Mouse (Mus musculus) hindbrain, embryonic 11.5 days (tissue): ENCODE measurements around the gene Hamp2. TPM values are rescaled to one million over a fixed set of nuclear protein-coding genes. Genes with fewer than 3 reads are reported as not detected.
A peak's percentile ranks its signal among the peaks of the same experiment; 100 is the strongest.

Experiments used
- ATAC-seq: fragments of 200-750 bp; cut with Nextera tagmentation; 2 replicates; pipeline ENCODE4 v1.8.0; 2017; ENCODE audit warnings: mild to moderate bottlenecking, moderate TSS enrichment, moderate library complexity; ENCODE audit not compliant: low FRiP score
- DNase-seq: peaks from one replicate; pipeline ENCODE4 v3.0.0-alpha.2; 2015; ENCODE audit warnings: low spot score
- H3K27ac ChIP-seq: fragments of 300-500 bp; sonication (generic); 2 replicates; pipeline ENCODE4 v1.5.1; 2014; ENCODE audit warnings: mild to moderate bottlenecking, low read depth, low read length
- H3K27me3 ChIP-seq: fragments of 300-500 bp; sonication (generic); 2 replicates; pipeline ENCODE4 v1.6.1; 2014; ENCODE audit warnings: mild to moderate bottlenecking, low read length, moderate library complexity, mixed read lengths; ENCODE audit not compliant: control insufficient read depth, insufficient read depth
- H3K36me3 ChIP-seq: fragments of 300-500 bp; sonication (generic); 2 replicates; pipeline ENCODE4 v1.6.1; 2014; ENCODE audit warnings: mild to moderate bottlenecking, low read length, moderate library complexity, mixed read lengths; ENCODE audit not compliant: control insufficient read depth, insufficient read depth
- H3K4me1 ChIP-seq: fragments of 300-500 bp; sonication (generic); replicated peaks from 2 replicates; pipeline ENCODE4 v1.6.1; 2014; ENCODE audit warnings: low read length, mixed read lengths; ENCODE audit not compliant: control insufficient read depth, insufficient read depth
- H3K4me2 ChIP-seq: fragments of 300-500 bp; sonication (generic); replicated peaks from 2 replicates; pipeline ENCODE4 v1.6.1; 2014; ENCODE audit warnings: mild to moderate bottlenecking, low read depth, low read length
- H3K4me3 ChIP-seq: fragments of 300-500 bp; sonication (generic); 2 replicates; pipeline ENCODE4 v1.5.1; 2014; ENCODE audit warnings: low read depth, low read length
- H3K9ac ChIP-seq: fragments of 300-500 bp; sonication (generic); 2 replicates; pipeline ENCODE4 v1.6.1; 2014; ENCODE audit warnings: low read depth, low read length
- H3K9me3 ChIP-seq: fragments of 300-500 bp; sonication (generic); 2 replicates; pipeline ENCODE4 v1.6.1; 2016; ENCODE audit warnings: low read length; ENCODE audit not compliant: control insufficient read depth
- WGBS: fragments of 180-500 bp; shearing (Covaris S2); extraction: QIAGEN DNeasy Blood & Tissue Kit; methylation state at CpG from one replicate; pipeline ENCODE4 v1.1.7; 2014; 5-methylcytosine and 5-hydroxymethylcytosine counted together
- polyA plus RNA-seq: library from polyadenylated mRNA; unstranded; fragments of >200 nt; fragmentation: Nextera tagmentation; extraction: Ambion mirVana; gene quantifications from 2 replicates; pipeline ENCODE4 v1.2.1, GENCODE M21; 2014

The Hamp2 gene
- polyA plus RNA-seq, 1 experiment from 2014 or later = not detected

- Histone ChIP-seq H3K27me3 (no peaks in the 10 kb centered on the region), H3K36me3 (no peaks in the 10 kb centered on the region), H3K27ac (no peak overlapping the region), H3K9ac (no peak overlapping the region), H3K4me3 (no peak overlapping the region), H3K4me2 (no peak overlapping the region), H3K9me3 (no peaks in the 10 kb centered on the region), H3K4me1 (no peaks in the 10 kb centered on the region)
- no peak for DNase-seq
- WGBS = 65% methylated on average over 14 of the region's 14 CpGs
- ATAC-seq = no peak
Observed at GRCm38 (mm10) chr7:30965677-30966076, 41.2 kb upstream of the Hamp2 start.

GRCm38 (mm10) chr7:30964366-30964765 lies 39.9 kb upstream of the Hamp2 start:
- whole genome bisulfite sequencing = 91% methylated on average over 7 of the region's 7 CpGs

GRCm38 (mm10) chr7:30962862-30963261 lies 38.4 kb upstream of the Hamp2 start:
- no peaks in the 10 kb centered on the region for H3K9me3 ChIP-seq
- no peak overlapping the region for H3K9ac ChIP-seq
- H3K4me2 ChIP-seq = no peak overlapping the region
- no peaks in the 10 kb centered on the region for H3K36me3 ChIP-seq
- WGBS = 90% methylated on average over 5 of the region's 5 CpGs
- ATAC-seq (no peak), DNase-seq (no peak)
- no peak overlapping the region for H3K27ac ChIP-seq
- H3K27me3 ChIP-seq = no peaks in the 10 kb centered on the region
- no peaks in the 10 kb centered on the region for H3K4me1 ChIP-seq
- no peak overlapping the region for H3K4me3 ChIP-seq

More at GRCm38 (mm10) chr7:30964366-30964765, 39.9 kb upstream of the Hamp2 start:
- Histone ChIP-seq H3K4me3 (no peak overlapping the region), H3K4me1 (no peaks in the 10 kb centered on the region), H3K9ac (no peak overlapping the region), H3K9me3 (no peaks in the 10 kb centered on the region), H3K36me3 (no peaks in the 10 kb centered on the region), H3K27me3 (no peaks in the 10 kb centered on the region), H3K27ac (no peak overlapping the region), H3K4me2 (no peak overlapping the region)
- DNase-seq (no peak), ATAC-seq (no peak)

- Histone ChIP-seq H3K4me2 (no peak overlapping the region), H3K27me3 (no peaks in the 10 kb centered on the region), H3K9me3 (no peaks in the 10 kb centered on the region), H3K4me1 (no peaks in the 10 kb centered on the region; the same call in 1 of the 2 replicates), H3K27ac (no peak overlapping the region), H3K36me3 (no peaks in the 10 kb centered on the region), H3K9ac (no peak overlapping the region), H3K4me3 (no peak overlapping the region)
- WGBS = 88% methylated on average over 6 of the region's 6 CpGs
- DNase-seq (no peak), ATAC-seq (no peak)
Observed at GRCm38 (mm10) chr7:30959786-30960349, 35.4 kb upstream of the Hamp2 start.

GRCm38 (mm10) chr7:30958866-30959487 lies 34.5 kb upstream of the Hamp2 start:
- H3K27ac ChIP-seq = no peak overlapping the region
- H3K4me1 ChIP-seq = no peaks in the 10 kb centered on the region; the same call in 1 of the 2 replicates
- H3K4me3 ChIP-seq = no peak overlapping the region
- no peak for ATAC-seq
- no peaks in the 10 kb centered on the region for H3K27me3 ChIP-seq
- H3K36me3 ChIP-seq = 0 out of 2 replicates have a peak, but pooled peaks cover 3% of the 10 kb centered on the region
- no peak for DNase-seq
- no peak overlapping the region for H3K4me2 ChIP-seq
- 98% methylated on average over 9 of the region's 9 CpGs for WGBS
- no peaks in the 10 kb centered on the region for H3K9me3 ChIP-seq
- H3K9ac ChIP-seq = no peak overlapping the region

- H3K4me2 ChIP-seq = peak overlapping the region; percentile 85
- ATAC-seq = no peak
Observed at GRCm38 (mm10) chr7:30958109-30958865, 33.8 kb upstream of the Hamp2 start.

GRCm38 (mm10) chr7:30957367-30957783 lies 32.9 kb upstream of the Hamp2 start:
- Histone ChIP-seq H3K4me2 (peak overlapping the region; percentile 85), H3K9me3 (no peaks in the 10 kb centered on the region), H3K27me3 (no peaks in the 10 kb centered on the region), H3K9ac (peak overlapping the region; percentile 99), H3K4me3 (peak overlapping the region; percentile 98), H3K36me3 (peaks cover 14% of the 10 kb centered on the region), H3K27ac (peak overlapping the region; percentile 98), H3K4me1 (no peaks in the 10 kb centered on the region; the same call in 1 of the 2 replicates)
- DNase-seq (peak; percentile 91), ATAC-seq (peak; percentile 65)
- WGBS = 1% methylated on average over 42 of the region's 43 CpGs

More at GRCm38 (mm10) chr7:30958109-30958865, 33.8 kb upstream of the Hamp2 start:
- Histone ChIP-seq H3K27ac (peak overlapping the region; percentile 98; the same call in 1 of the 2 replicates), H3K9me3 (no peaks in the 10 kb centered on the region), H3K27me3 (no peaks in the 10 kb centered on the region), H3K9ac (peak overlapping the region; percentile 99), H3K4me3 (peak overlapping the region; percentile 98), H3K36me3 (peaks cover 9% of the 10 kb centered on the region; the same call in 1 of the 2 replicates), H3K4me1 (no peaks in the 10 kb centered on the region; the same call in 1 of the 2 replicates)
- WGBS = 71% methylated on average over 28 of the region's 28 CpGs
- DNase-seq = no peak

- peaks cover 14% of the 10 kb centered on the region for H3K36me3 ChIP-seq
- DNase-seq (peak; percentile 80), ATAC-seq (peak; percentile 57)
- under 1% methylated on average over 41 of the region's 82 CpGs for WGBS
- no peaks in the 10 kb centered on the region for H3K9me3 ChIP-seq
- peak within 1 kb of the TSS; percentile 85 for H3K4me2 ChIP-seq
- H3K27me3 ChIP-seq = no peaks in the 10 kb centered on the region
- H3K4me3 ChIP-seq = peak within 1 kb of the TSS; percentile 98
- peak within 1 kb of the TSS; percentile 98 for H3K27ac ChIP-seq
- peak within 1 kb of the TSS; percentile 99 for H3K9ac ChIP-seq
- no peaks in the 10 kb centered on the region; the same call in 1 of the 2 replicates for H3K4me1 ChIP-seq
Observed at GRCm38 (mm10) chr7:30956756-30957366, 32.4 kb upstream of the Hamp2 start, which contains the start of gene Usf2. Usf2 (minus strand) TSS chr7:30956803.
